Mouse (Mus musculus) forebrain, embryonic 10.5 days (tissue): ENCODE results near the gene Atp6v1e1. TPM values are rescaled to one million over a fixed set of nuclear protein-coding genes. Genes with fewer than 3 reads are reported as not detected.

ENCODE experiments used
- DNase-seq: peaks from one replicate; pipeline ENCODE4 v3.0.0-alpha.2; 2017; ENCODE audit warnings: low spot score; ENCODE audit errors: extremely low spot score
- H3K27ac ChIP-seq: fragments of 300-500 bp; sonication (generic); 2 replicates; pipeline ENCODE4 v1.5.1; 2016; ENCODE audit warnings: mild to moderate bottlenecking
- H3K27me3 ChIP-seq: fragments of 300-500 bp; sonication (generic); 2 replicates; pipeline ENCODE4 v1.6.1; 2016; ENCODE audit warnings: mild to moderate bottlenecking; ENCODE audit not compliant: poor library complexity, severe bottlenecking
- H3K36me3 ChIP-seq: fragments of 300-500 bp; sonication (generic); replicated peaks from 2 replicates; pipeline ENCODE4 v1.6.1; 2016; ENCODE audit warnings: mild to moderate bottlenecking, moderate library complexity
- H3K4me1 ChIP-seq: fragments of 300-500 bp; sonication (generic); 2 replicates; pipeline ENCODE4 v1.6.1; 2016
- H3K4me3 ChIP-seq: fragments of 300-500 bp; sonication (generic); 2 replicates; pipeline ENCODE4 v1.5.1; 2016; ENCODE audit warnings: mild to moderate bottlenecking, moderate library complexity
- H3K9me3 ChIP-seq: fragments of 300-500 bp; sonication (generic); 2 replicates; pipeline ENCODE4 v1.6.1; 2016; ENCODE audit warnings: mild to moderate bottlenecking, moderate library complexity
- WGBS: fragments of 180-500 bp; shearing (Covaris S2); methylation state at CpG from one replicate; pipeline ENCODE4 v1.1.7; 2016; 5-methylcytosine and 5-hydroxymethylcytosine counted together
- polyA plus RNA-seq: library from polyadenylated mRNA; unstranded; fragments of >200 nt; fragmentation: Nextera tagmentation; extraction: Ambion mirVana; gene quantifications from 2 replicates; pipeline ENCODE4 v1.2.1, GENCODE M21; 2016

The Atp6v1e1 gene
- polyA plus RNA-seq, 1 experiment from 2014 or later, result 110 TPM

DNA sequence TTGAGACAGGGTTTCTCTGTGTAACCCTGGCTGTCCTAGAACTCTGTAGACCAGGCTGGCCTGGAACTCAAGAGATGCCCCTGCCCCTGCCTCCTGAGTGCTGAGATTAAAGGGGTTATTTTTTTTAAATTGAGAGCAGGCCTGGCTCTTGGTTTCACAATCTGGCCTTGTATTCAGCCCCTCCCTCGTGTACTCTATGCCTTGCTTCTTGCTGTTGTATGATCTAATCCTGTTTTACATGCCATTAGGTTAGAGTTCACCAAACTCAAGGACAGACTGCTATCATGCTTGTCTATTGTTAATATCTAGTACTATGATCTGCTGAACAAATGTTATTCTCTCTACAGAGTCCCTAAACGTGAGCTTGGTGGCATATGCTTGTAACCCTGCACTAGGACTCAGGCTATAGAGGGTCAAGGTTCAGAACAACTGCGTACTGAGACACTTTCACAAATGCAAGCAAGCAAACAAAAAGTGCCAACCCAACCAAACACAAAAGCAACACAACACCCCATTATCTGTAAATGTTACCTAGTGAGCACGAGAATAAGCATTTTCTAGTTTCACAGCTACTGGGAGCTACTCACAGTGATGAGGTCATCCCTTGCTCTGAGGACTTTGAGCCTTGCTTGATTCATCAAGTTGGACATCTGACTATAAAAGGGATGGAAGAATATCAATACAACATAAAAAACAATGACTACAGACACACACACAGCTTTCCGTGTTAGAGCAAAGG lies 15.4 kb downstream of the Atp6v1e1 start:
- Histone ChIP-seq H3K36me3 (peaks cover 99% of the 10 kb centered on the region), H3K27me3 (no peaks in the 10 kb centered on the region), H3K4me3 (no peak overlapping the region), H3K27ac (no peak overlapping the region), H3K9me3 (peaks cover 3% of the 10 kb centered on the region; the same call in 1 of the 2 replicates), H3K4me1 (no peaks in the 10 kb centered on the region)
- WGBS, result 88% methylated on average over 5 of the region's 5 CpGs
- no peak for DNase-seq

- Histone ChIP-seq H3K4me1 (no peaks in the 10 kb centered on the region), H3K4me3 (no peak overlapping the region)
- 95% methylated on average over 4 of the region's 4 CpGs for WGBS
Observed at GRCm38 (mm10) chr6:120799581-120800041, 23.0 kb downstream of the Atp6v1e1 start.

GRCm38 (mm10) chr6:120798905-120799304 lies 23.7 kb downstream of the Atp6v1e1 start:
- DNase-seq, result no peak
- H3K4me3 ChIP-seq, result no peak overlapping the region
- WGBS, result 94% methylated on average over 4 of the region's 4 CpGs
- H3K36me3 ChIP-seq, result peaks cover 100% of the 10 kb centered on the region
- no peaks in the 10 kb centered on the region for H3K27me3 ChIP-seq
- H3K4me1 ChIP-seq, result no peaks in the 10 kb centered on the region
- H3K9me3 ChIP-seq, result no peaks in the 10 kb centered on the region
- no peak overlapping the region for H3K27ac ChIP-seq

More at GRCm38 (mm10) chr6:120799581-120800041, 23.0 kb downstream of the Atp6v1e1 start:
- no peaks in the 10 kb centered on the region for H3K27me3 ChIP-seq
- no peaks in the 10 kb centered on the region for H3K9me3 ChIP-seq
- H3K27ac ChIP-seq, result no peak overlapping the region
- peaks cover 100% of the 10 kb centered on the region for H3K36me3 ChIP-seq
- DNase-seq, result no peak

DNA sequence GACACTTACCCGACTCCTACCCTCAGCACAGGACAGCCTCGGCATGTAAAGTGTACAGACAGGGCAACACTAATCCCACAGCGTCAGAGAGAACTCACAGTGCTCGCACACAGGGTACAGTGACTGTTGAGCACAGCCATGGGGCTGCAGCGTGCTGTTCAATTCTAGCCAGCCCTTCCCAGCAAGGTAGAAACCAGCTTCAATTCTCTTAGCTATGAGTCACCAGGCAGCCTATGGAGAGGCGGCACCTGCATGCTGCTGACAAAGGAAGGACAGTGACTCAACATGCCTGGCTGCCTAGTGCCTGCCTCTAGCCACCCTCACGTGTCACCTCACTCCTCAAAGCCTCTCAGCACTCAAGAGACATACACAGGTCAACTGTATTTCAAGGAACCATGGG lies 24.6 kb downstream of the Atp6v1e1 start:
- H3K27me3 ChIP-seq, result no peaks in the 10 kb centered on the region
- H3K27ac ChIP-seq, result no peak overlapping the region
- peaks cover 100% of the 10 kb centered on the region for H3K36me3 ChIP-seq
- 92% methylated on average over 7 of the region's 7 CpGs for WGBS
- H3K9me3 ChIP-seq, result no peaks in the 10 kb centered on the region
- no peak overlapping the region for H3K4me3 ChIP-seq
- no peaks in the 10 kb centered on the region for H3K4me1 ChIP-seq
- DNase-seq, result no peak

- DNase-seq, result no peak
- Histone ChIP-seq H3K4me3 (no peak overlapping the region), H3K9me3 (no peaks in the 10 kb centered on the region), H3K4me1 (no peaks in the 10 kb centered on the region), H3K27me3 (no peaks in the 10 kb centered on the region), H3K27ac (no peak overlapping the region), H3K36me3 (peaks cover 98% of the 10 kb centered on the region)
- WGBS, result 94% methylated on average over 2 of the region's 2 CpGs
Observed at GRCm38 (mm10) chr6:120796111-120796510, 26.5 kb downstream of the Atp6v1e1 start.

DNA sequence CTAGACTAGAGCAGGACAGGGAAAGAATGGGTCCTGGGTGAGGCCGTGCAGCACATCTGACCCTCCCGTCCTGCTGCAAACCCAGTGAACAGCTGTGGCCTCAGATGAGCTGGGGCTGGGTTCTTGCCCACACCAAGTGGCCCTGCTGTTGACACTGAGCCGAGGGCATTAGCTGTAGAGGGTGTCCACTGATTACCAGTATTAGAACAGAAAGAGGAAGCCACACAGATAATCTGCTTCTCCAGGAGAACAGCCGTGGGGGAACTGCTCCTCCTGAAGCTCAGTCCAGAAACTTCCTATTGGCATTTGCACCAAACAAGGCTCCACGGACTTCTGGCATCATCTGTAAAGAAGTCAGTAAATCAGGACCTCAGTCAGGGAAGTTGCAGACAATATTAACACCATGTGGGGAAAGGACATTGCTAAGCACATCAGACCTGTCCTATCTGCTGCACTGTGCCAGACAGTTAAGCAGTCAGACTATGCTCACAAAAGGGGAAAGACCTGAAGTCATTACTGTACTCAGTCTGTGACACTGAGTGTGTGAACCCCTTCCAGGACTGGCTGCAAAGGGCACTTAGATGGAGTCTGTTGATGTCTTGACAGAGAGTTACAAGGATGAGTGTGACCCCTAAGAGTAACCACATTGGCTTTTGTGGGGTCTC lies 27.0 kb downstream of the Atp6v1e1 start:
- no peak for DNase-seq
- H3K4me1 ChIP-seq, result no peaks in the 10 kb centered on the region
- 85% methylated on average over 5 of the region's 5 CpGs for WGBS
- H3K9me3 ChIP-seq, result no peaks in the 10 kb centered on the region
- H3K27me3 ChIP-seq, result no peaks in the 10 kb centered on the region
- H3K36me3 ChIP-seq, result peaks cover 94% of the 10 kb centered on the region
- no peak overlapping the region for H3K27ac ChIP-seq
- no peak overlapping the region for H3K4me3 ChIP-seq

DNA sequence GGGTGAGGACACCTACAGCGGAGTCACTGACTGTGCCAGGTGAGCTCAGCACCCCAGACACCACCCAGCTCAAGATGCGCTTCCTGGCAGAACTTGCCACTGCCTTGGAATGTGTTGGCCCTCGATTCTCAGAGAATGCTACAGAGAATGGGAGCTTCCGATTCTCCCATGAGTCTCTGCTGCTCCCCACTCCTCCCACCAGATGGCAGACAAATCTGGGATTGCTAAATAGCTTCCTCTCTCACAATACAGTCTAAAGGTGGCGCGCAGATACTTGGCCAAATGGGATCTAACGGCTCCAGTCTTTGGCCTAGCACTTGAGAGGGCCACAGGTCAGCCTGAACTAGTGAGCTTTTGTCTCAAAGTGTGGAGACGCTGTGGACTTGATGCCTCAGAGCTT lies 29.6 kb downstream of the Atp6v1e1 start:
- Histone ChIP-seq H3K36me3 (peaks cover 76% of the 10 kb centered on the region), H3K4me1 (no peaks in the 10 kb centered on the region), H3K27me3 (no peaks in the 10 kb centered on the region), H3K27ac (no peak overlapping the region), H3K4me3 (no peak overlapping the region), H3K9me3 (no peaks in the 10 kb centered on the region)
- DNase-seq, result no peak
- WGBS, result 92% methylated on average over 8 of the region's 8 CpGs

DNA sequence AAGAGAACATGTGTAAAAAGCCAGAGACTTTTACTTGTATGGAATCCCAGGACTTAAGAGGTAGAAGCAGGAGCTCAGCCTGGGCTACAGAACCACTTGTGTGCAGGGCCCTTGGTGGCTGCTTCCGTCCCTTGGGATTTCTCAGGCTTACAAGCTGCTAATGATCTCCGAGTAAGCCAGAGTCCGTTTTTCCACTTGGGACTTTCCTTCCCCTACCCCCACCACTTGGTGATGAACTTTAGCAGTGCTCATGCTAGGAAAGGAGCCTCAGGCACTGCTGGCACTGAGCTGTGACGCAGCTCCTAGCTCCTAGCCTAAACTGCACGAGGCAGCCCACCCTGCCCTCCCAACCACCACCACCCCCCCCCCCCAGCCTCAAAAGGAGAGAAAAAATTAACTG lies 31.9 kb downstream of the Atp6v1e1 start:
- 82% methylated on average over 5 of the region's 5 CpGs for whole genome bisulfite sequencing
- no peaks in the 10 kb centered on the region for H3K9me3 ChIP-seq
- no peak for DNase-seq
- H3K4me3 ChIP-seq, result no peak overlapping the region
- no peaks in the 10 kb centered on the region for H3K27me3 ChIP-seq
- H3K27ac ChIP-seq, result no peak overlapping the region
- peaks cover 54% of the 10 kb centered on the region for H3K36me3 ChIP-seq
- no peaks in the 10 kb centered on the region for H3K4me1 ChIP-seq

DNA sequence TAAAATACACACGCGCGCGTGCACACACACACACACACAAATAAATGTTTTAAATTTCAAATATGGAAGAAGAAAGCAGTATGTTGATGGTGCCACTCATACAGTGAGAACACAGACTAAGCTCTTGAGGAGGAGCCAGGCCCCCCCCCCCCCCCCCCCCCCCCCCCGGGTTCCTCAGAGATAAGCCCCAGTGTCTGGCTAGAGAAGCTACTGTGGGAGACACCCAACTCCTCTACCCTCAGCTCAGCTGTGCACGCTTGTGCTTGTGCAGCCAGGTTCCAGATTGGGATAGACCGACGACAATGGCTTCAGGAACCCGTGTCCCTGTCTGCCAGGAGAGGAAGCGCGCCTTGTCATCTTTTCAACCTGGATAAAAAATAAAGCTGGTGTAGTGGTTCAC lies 32.4 kb downstream of the Atp6v1e1 start:
- DNase-seq, result no peak
- WGBS, result 87% methylated on average over 11 of the region's 11 CpGs
- Histone ChIP-seq H3K4me1 (no peaks in the 10 kb centered on the region), H3K27me3 (no peaks in the 10 kb centered on the region), H3K4me3 (no peak overlapping the region), H3K27ac (no peak overlapping the region), H3K9me3 (no peaks in the 10 kb centered on the region), H3K36me3 (peaks cover 48% of the 10 kb centered on the region)

GRCm38 (mm10) chr6:120788904-120789303 lies 33.7 kb downstream of the Atp6v1e1 start:
- Histone ChIP-seq H3K27ac (no peak overlapping the region), H3K9me3 (no peaks in the 10 kb centered on the region), H3K27me3 (no peaks in the 10 kb centered on the region), H3K4me3 (no peak overlapping the region), H3K36me3 (peaks cover 36% of the 10 kb centered on the region), H3K4me1 (peaks cover 8% of the 10 kb centered on the region)
- no peak for DNase-seq

GRCm38 (mm10) chr6:120788068-120788607 lies 34.5 kb downstream of the Atp6v1e1 start:
- Histone ChIP-seq H3K27ac (no peak overlapping the region), H3K4me3 (no peak overlapping the region), H3K36me3 (peaks cover 28% of the 10 kb centered on the region), H3K4me1 (peaks cover 8% of the 10 kb centered on the region), H3K9me3 (no peaks in the 10 kb centered on the region), H3K27me3 (no peaks in the 10 kb centered on the region)
- DNase-seq, result no peak
- WGBS, result 86% methylated on average over 5 of the region's 5 CpGs

- no peak for DNase-seq
- H3K27ac ChIP-seq, result no peak overlapping the region
- WGBS, result 60% methylated on average over 7 of the region's 7 CpGs
Observed at GRCm38 (mm10) chr6:120784351-120784750, 38.2 kb downstream of the Atp6v1e1 start.

GRCm38 (mm10) chr6:120782948-120783347 lies 39.6 kb downstream of the Atp6v1e1 start:
- no peak for DNase-seq
- Histone ChIP-seq H3K4me3 (no peak overlapping the region), H3K9me3 (no peaks in the 10 kb centered on the region), H3K27ac (no peak overlapping the region), H3K36me3 (no peaks in the 10 kb centered on the region), H3K27me3 (no peaks in the 10 kb centered on the region), H3K4me1 (peaks cover 8% of the 10 kb centered on the region)
- 88% methylated on average over 2 of the region's 2 CpGs for WGBS

More at GRCm38 (mm10) chr6:120784351-120784750, 38.2 kb downstream of the Atp6v1e1 start:
- no peak overlapping the region for H3K4me3 ChIP-seq
- peaks cover 8% of the 10 kb centered on the region for H3K4me1 ChIP-seq
- H3K9me3 ChIP-seq, result no peaks in the 10 kb centered on the region
- no peaks in the 10 kb centered on the region for H3K27me3 ChIP-seq
- H3K36me3 ChIP-seq, result peaks cover 3% of the 10 kb centered on the region
